Mouse (Mus musculus): ENCODE data around the gene Tex50.
"Not testable (repeated sequence)": the region's sequence is repeated elsewhere in the genome, so short reads cannot be mapped to it uniquely, and the experiment has no call there.

Gene Tex50

DNA sequence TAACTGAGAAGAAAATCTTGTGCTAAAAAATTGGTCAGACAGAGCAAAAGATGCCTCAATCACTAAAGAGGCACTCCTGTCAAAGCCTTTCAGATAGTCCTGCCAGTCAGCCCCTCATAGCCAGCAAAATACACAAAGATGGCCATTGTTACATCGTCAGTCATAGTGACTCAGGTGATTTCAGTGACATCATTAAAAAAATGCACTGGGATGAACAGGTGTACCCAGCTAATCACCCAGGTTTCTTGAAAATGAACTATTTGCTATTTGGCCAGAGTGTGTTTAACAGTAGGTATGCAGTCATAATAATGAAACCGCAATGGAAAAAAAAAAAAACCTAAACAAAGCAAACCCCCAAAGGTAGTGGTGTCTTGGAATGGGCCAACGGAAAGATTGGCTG is at the start of gene Tex50:
Tex50 (minus strand) TSS at position 101 of the 400 bp plus-strand sequence.
- DNase-seq (ENCODE audit: low spot score) = no peak

DNA sequence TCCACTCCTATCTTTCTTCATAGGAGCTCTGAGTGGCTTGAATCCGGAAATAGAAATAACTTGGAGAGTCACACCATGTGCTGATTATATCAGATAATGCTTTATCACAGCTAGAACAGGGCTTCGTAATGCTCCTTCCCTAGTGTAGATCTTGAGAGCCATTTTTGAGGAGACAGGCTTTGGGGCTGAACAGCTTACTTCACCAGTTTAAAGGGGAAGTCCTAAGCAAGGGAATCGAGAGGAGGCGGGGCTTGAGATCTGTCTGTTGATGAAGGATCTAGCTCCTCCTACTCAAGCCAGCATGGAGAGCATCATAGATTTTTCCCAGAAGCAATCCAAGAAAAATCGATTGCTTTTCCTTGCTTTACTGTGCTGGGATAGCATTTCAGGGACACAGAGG is 40.7 kb upstream of the Tex50 start:
- no peak for DNase-seq (ENCODE audit: low spot score)

DNA sequence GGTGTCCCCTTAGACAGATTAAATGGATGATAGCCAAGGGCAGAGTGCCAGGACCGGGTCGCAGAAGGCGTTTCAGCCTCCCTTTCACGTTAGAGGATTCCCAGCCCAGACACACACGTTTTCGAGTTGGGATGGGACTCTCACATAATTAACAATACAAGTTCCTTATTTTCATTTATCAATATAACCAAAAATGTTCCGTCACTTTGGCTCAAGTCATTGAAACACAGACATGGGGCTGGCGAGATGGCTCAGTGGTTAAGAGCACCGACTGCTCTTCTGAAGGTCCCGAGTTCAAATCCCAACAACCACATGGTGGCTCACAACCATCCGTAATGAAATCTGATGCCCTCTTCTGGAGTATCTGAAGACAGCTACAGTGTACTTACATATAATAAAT is 37.2 kb upstream of the Tex50 start:
- not testable (repeated sequence) for DNase-seq (ENCODE audit: low spot score)

DNA sequence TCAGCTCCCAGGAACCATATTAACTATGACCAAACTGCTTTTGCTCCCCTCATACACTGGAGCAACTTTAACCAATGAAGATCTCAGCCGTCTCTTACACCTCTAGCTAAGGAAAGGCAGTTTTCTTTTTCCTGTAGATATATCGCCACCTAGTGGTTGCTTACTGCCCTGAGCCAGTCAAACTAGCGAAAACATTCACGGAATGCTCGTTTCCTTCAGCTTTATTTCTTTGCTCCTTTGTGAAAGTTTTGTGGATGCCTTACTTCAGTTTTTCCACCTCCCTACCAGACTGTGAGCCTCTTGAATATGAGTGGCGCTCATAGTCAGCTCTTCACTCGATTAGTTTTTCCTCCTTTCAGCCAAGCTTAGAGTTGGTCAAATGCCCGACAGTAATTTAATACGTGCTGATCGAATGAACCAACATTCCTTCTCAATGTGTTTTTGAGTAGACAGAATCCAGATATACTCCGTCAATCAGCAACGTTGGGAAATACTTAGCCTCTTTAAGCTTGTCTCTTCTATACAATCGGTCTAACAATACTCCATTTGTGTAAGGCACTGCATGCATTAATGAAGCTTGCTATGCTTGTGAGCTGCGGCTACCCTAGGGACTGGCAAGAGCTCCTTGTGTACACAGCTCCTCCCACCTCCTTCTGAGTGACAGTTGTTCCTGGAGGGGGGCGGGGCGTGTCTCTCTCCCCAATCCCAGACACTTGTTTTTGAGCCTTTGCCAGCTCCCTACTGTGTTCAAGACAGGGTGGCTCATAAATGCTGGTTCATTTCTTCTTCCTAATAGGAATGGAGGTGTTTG is 36.6 kb upstream of the Tex50 start:
- peak; percentile 63 for DNase-seq (ENCODE audit: low spot score)

DNA sequence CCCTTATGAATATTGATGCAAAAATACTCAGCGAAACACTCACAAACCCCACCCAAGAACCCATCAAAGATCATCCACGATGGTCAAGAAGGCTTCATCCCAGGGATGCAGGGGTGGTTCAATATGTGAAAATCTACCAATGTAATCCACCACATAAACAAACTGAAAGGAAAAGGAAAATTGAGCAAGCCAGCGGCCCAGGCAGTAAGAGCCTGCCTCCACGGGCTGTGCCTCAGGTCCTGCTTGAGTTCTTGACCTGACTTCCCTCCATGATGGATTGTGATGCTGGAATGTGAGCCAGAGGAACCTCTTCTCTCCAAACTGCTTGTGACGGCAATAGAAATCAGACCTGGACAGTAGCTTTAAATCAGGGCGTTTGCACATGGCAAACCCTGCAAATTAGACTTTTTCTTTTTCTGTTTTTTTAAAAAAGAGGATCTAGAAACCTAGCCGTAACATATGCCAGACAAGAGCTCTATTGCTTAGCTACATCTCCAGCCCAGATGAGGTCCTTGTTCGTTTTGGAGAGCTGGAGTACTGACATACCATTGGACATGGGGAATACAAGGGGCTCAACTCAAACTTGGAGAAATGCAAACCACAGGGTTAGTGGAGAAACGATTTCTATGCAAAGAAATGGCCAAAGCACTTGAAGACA is 31.3 kb upstream of the Tex50 start:
- DNase-seq (ENCODE audit: low spot score) = no peak

DNA sequence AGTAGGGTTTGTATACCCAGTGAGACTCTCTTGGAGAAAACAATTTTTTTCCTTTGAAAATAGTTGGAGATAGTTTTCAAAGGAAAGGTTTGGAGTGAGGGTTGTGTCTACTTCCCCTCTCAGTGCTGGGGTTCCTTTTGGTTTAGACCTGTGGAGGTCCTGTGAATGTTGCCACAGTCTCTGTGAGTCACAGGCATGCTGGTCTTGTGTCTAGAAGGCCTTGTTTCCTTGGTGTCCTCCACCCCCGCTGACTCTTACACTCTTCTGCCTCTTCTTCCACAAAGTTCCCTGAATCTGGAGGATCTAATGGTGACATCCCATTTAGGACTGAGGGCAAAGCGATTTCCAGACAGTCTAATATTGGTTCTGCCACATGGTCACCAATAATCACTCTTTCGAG is 26.3 kb upstream of the Tex50 start:
- DNase-seq (ENCODE audit: low spot score) = no peak

DNA sequence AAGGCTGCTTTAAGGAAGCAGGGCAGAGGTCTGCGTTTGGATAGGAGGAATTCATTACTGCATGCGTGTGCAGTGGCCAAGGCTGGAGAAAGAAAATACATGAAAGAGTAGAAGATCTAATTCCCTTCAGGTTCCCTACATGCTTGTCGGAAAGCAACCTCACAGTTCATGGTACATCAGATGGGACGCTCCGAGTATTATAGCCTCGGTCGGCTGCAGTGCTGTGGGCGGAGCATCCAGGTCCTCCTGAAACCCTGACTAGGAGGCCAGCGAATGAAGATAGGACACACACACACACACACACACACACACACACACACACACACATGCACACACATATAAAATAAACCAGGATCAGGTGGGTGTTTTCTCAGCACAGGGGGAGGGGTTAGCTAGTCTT is 24.6 kb upstream of the Tex50 start:
- no peak for DNase-seq (ENCODE audit: low spot score)

DNA sequence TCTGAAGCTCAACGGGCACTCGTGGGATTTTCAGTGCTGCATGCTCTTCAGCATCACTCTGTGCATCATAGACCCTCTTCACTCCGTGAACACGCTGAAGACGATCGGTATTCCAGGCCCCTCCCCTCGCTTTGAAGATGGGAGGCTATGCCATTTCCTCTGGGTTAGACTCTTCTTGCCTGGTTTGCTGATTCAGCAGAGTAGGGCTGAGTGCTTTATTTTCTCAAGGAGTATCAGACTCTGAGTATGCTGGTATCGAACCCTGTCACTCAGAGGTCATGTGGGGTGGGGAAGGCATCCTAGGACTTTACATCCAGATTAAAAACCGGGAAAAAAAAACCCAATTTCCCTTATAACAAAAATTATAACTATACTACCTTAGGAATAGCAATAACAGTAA is 23.3 kb upstream of the Tex50 start:
- no peak for DNase-seq (ENCODE audit: low spot score)

DNA sequence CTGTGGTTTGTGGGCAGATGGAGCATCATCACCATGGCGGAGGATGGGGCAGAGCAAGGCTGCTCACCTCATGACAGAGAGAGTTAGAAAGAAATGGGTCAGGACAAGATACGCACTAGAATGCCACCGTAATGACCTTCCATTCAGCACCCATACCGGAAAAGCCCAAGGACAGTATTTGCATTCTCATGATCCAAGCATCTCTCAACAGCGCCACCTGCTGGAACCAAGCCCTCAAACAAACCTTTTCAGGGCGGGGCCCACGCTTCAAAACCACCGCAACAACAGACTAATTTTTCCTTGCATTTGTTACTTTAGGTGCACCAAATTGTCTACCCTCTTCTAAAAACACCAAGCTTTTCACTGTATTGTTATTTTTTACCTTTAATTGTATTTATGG is 21.6 kb upstream of the Tex50 start:
- peak; percentile 9 for DNase-seq (ENCODE audit: low spot score)

DNA sequence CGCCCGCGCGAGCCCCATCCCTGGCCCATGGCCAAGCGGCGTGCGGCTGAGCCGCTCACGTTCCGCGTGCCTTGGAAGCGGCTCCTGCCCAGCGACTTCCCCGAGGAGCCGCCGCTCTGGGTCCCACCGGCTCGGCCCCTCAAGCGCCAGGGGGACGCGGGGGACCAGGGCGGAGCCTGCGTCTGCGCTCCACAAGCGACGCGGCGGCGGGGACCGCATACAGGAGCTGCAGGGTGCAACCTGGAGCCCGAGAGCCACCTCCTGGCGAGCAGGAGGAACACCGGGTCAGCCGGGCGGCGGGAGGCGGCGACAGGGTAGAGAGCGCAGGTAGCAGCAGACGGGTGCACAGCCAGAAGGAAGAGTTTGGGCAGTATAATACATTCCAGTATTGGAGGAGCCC is 11.5 kb upstream of the Tex50 start:
- peak; percentile 65 for DNase-seq (ENCODE audit: low spot score)

DNA sequence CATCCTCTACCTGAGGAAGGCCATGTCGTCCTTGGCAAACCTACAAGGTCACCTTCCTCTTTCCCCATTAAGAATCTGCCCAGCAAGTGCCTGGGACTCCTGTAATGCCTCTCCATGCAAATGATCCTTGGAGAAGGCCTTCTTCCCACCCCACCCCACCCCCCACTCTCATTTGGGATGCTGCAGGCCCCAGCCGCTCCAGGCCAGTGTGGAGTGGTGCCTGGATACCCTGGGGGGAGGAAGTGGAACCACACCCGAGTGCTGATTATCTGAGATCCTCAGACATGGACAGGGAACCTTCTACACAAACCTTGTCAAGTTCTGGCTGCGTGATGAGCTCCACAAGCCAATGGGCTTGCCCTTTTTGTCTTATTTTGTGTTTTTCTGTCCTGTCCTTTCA is 1.2 kb upstream of the Tex50 start:
- DNase-seq (ENCODE audit: low spot score) = no peak

DNA sequence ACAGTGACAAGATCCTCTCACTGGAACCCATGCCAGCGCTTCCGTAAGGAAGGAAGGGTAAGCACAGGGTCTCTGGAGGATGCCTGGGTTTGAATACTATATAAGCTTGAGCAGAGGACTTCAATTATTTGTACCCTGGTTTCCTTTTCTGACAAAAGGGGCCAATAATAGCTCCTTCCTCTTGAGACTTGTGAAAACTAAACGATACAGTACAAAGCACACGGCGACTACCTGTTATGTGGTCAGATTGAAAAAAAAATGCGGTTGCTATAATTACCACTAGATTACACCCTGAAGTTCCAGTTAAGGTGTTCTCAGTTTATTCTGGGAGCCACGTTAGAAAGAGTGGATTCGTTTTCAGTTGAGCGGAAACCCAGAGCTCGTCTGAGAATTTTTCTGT is 2.6 kb downstream of the Tex50 start:
- no peak for DNase-seq (ENCODE audit: low spot score)

DNA sequence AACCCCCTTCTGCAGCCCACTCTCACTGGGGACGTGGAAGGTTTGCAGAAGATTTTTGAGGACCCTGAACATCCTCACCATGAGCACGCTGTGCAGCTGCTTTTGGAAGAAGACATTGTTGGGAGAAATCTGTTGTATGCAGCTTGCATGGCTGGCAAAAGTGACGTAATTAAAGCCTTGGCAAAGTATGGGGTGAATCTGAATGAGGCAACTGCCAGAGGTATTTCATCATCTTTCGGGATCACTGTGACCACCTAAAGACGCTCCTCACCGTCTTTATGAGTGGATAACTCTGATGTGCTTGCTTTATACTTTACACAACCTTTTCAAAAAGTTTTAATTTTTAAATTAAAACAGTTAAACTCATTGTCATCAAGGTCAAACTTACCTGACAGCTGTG is 8.0 kb downstream of the Tex50 start:
- no peak for DNase-seq (ENCODE audit: low spot score)

DNA sequence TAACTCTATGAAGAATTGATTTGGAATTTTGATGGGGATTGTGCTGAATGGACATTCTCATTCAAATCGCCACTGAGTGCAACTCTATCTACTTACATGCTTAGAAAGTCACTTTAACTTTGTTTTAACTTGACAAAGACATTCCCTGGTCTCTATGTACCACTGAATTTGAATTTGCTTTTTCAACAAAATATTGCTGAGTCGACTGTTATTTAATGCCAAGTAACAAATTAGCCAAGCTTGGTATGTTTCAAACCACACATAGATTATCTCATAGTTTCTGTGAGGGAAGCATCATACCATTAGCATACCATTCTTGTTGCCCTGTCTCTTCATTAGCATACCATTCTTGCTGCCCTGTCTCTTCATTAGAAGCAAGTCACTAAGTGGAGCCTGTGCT is 11.2 kb downstream of the Tex50 start:
- DNase-seq (ENCODE audit: low spot score) = no peak

DNA sequence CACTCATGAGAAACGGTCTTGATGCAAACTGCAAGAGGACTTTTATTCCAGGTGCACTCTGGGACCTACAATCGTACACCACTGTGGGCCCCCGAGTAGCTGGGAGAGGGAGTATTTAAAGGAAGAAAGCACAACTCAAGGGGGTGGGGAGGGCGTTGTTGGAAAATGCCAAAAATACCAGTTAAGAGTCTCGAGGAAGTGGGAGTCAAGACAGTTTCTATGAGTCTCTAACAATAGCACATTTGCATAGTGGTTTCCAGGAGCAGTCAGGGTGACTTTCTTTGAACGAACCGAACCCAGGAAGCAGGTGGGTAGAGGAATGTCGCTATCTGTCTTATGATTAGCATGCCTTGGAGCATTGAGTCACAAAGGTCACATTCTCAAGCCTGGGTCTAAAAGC is 13.5 kb downstream of the Tex50 start:
- not testable (repeated sequence) for DNase-seq (ENCODE audit: low spot score)

DNA sequence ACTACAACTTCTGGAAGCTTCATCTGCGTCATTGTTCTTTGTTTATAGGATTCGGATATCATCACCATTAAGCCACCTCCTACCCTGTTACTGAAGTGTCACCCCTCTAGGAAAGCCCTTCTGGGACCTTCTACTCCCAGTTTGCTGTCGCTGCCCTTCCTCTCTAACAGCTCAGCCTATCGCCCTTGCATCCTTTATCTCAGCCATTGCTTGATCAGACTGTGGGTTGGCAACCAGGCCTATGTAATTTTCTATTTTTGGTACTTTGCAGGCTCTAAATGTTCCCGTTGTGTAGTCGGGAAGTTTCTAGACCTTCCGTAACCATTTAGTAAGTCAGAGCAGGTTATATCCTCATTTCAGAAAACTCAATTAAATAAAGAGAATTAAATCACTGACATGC is 15.9 kb downstream of the Tex50 start:
- DNase-seq (ENCODE audit: low spot score) = no peak

DNA sequence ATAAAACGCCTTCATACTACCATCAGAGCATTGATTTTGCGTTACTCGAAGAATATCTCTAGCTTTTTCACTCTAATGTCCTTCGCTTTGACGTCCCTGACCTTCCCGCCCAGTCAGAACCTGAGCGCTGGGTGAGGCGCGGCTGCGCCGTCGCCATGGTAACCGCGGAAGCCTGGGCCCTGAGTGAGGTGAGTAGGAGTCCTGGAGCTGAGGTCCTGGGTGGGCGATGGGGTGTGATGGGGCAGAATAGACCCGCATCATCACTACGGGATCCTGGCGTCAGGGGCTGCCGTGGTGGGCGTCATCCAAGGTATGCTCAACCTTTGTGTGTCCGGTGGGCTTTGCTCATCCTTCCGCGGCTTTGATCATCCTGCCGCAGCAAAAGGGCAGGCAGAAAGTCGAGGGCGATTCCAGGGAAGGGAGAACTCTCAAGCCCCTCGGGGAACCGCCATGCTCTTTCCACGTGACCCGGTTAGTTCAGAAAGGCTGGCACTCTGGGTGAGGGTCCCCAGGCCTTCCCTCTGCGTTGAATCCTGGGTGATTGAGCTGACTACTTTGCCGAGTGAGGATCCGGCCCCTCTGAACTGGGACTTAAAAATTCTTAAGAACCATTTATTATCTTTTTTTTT is 16.5 kb downstream of the Tex50 start, which contains the start of gene Ankrd45:
Ankrd45 (plus strand) TSS at position 161 of the 629 bp plus-strand sequence.
- peak; percentile 38 for DNase-seq (ENCODE audit: low spot score)

DNA sequence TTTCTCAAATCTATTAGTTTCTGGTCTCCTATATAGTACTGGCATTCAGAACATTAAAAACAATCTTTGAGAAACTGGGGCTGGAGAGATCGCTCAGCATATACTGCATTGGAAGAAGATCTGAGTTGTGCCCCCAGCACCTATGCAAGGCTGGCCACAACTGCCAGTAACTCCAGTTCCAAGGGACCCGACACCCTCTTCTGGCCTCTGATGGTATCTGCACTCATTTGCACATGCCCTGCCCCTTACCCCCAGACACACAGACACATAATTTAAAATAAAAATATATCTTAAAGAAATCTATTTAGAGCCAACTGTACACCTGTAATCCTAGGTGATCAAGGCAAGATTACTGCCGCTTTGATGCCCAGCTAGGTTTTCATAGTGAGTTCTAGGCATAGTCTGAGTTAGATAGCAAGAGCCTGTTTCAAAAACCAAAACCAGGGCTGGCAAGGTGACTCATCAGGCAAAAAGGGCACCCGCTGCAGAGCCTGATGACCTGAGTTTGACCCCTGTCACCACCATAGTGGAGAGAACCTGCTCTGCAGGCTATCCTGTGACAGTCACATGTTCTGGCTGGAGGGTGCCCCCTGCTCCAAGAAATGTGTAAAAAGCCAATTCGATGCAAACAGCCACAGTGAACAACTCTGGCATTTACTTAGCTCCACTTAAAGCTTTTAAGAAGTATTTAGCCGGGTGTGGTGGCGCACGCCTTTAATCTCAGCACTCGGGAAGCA is 18.9 kb downstream of the Tex50 start:
- DNase-seq (ENCODE audit: low spot score) = peak; percentile 20

DNA sequence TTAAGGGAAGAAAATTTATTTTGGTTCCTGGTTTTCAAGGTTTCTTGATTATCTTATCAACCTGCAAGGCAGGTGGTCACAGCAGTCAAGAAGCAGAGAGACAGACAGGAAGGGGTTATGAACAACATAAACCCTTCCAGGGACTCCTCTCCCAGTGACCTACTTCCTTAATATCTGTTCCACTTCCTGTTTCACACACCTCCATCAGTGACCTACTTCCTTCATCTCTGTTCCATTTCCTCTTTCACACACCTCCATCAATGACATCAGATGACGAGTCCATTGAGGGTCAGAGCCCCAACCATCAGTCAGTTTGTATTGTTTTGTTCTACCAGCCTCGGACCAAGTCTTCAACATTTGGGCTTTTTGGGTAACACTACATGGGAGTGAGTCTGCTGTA is 19.6 kb downstream of the Tex50 start:
- DNase-seq (ENCODE audit: low spot score) = no peak

DNA sequence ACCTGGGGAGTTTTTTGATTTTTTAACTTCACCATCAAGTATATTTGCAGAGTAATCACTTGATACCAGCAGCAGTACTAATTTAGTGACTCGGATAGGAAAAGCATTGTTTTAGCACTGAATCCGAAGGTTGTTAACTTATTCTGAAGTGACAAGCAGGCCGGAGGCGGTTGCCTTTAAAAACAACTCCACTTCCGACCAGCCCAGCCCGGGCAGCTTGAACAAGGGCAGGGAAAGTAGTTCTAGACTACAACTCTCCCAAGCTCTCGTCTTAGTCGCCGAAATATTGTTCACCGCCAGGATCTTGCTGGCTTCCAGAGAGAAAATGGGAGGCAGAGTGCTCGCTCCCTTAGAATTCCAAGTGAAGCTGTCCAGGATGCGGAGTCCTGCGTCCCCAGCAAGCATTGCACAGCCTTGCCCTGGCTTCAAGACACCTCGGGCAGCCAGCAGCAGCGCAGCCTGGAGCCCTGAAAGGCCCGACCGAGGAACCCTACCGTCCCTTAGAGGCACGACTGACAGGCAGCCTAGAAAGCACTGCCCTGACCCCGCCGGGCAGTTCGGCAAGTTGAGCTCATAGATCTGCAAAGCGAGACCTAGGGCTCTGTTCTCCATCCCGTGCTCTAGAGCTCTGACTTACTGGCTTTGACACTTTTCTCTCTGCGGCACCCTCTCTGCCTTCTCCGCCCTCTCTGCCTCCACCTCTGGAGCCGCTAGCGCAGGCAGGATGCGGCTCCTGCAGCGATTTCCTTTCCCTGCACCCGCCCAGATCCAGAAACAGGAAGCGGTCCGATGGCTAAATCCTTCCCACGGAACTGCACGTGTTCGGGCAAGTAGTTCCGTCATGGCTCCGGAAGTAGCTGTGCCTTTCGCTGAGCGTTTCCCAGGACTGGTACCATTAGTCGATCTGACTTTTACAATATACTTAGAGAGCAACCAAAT is 28.1 kb downstream of the Tex50 start, which contains the start of gene Klhl20:
Klhl20 (minus strand) TSS at position 786 of the 939 bp plus-strand sequence.
- DNase-seq (ENCODE audit: low spot score) = peak; percentile 90

DNA sequence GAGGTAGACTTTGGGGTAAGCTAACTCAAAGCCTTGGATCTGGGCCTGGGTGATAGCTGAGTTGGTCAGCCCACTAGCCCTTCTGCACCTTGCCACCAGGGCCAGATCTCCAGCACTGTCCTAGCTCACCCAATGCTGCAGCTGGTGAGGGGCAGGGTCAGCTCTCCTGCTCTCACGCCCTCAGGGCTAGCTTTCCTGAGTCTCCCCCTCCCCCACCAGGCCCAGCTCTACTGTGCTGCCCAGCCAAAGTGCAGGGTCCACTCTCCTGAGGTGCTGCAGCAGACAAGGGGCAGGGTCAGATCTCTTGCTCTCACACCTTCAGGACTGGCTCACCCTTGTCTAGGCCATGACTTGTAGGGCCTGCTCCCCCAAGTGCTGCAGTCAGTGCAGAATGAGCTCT is 32.7 kb downstream of the Tex50 start:
- DNase-seq (ENCODE audit: low spot score) = peak; percentile 64
